Mouse (Mus musculus) midbrain, embryonic 16.5 days (tissue): ENCODE data around the gene Ercc5. TPM values are rescaled to one million over a fixed set of nuclear protein-coding genes. Genes with fewer than 3 reads are reported as not detected.

Experiments used
- ATAC-seq: fragments of 200-750 bp; cut with Nextera tagmentation; 2 replicates; pipeline ENCODE4 v1.8.0; 2017; ENCODE audit warnings: moderate TSS enrichment
- H3K27ac ChIP-seq: fragments of 300-500 bp; sonication (generic); 2 replicates; pipeline ENCODE4 v1.5.1; 2014; ENCODE audit warnings: mild to moderate bottlenecking, low read length, mixed read lengths
- H3K27me3 ChIP-seq: fragments of 300-500 bp; sonication (generic); 2 replicates; pipeline ENCODE4 v1.6.1; 2014; ENCODE audit warnings: low read depth, low read length, mixed read lengths; ENCODE audit not compliant: control insufficient read depth, insufficient read depth
- H3K36me3 ChIP-seq: fragments of 300-500 bp; sonication (generic); 2 replicates; pipeline ENCODE4 v1.6.1; 2014; ENCODE audit warnings: mild to moderate bottlenecking, low read length, moderate library complexity, mixed read lengths; ENCODE audit not compliant: control insufficient read depth, insufficient read depth
- H3K4me1 ChIP-seq: fragments of 300-500 bp; sonication (generic); 2 replicates; pipeline ENCODE4 v1.6.1; 2014; ENCODE audit warnings: mild to moderate bottlenecking, low read length, mixed read lengths; ENCODE audit not compliant: control insufficient read depth, insufficient read depth
- H3K4me2 ChIP-seq: fragments of 300-500 bp; sonication (generic); 2 replicates; pipeline ENCODE4 v1.6.1; 2014; ENCODE audit warnings: mild to moderate bottlenecking, low read length, mixed read lengths
- H3K4me3 ChIP-seq: fragments of 300-500 bp; sonication (generic); 2 replicates; pipeline ENCODE4 v1.5.1; 2014; ENCODE audit warnings: low read depth, mild to moderate bottlenecking, low read length, moderate library complexity, mixed read lengths
- H3K9ac ChIP-seq: fragments of 300-500 bp; sonication (generic); 2 replicates; pipeline ENCODE4 v1.6.1; 2014; ENCODE audit warnings: low read depth, low read length, mixed read lengths
- H3K9me3 ChIP-seq: fragments of 300-500 bp; sonication (generic); replicated peaks from 2 replicates; pipeline ENCODE4 v1.6.1; 2014; ENCODE audit warnings: mild to moderate bottlenecking, low read length, mixed read lengths; ENCODE audit not compliant: control insufficient read depth, poor library complexity, severe bottlenecking
- WGBS: fragments of 180-500 bp; shearing (Covaris S2); extraction: QIAGEN DNeasy Blood & Tissue Kit; methylation state at CpG from one replicate; pipeline ENCODE4 v1.1.7; 2014; 5-methylcytosine and 5-hydroxymethylcytosine counted together
- polyA plus RNA-seq: library from polyadenylated mRNA; unstranded; fragments of >200 nt; fragmentation: Nextera tagmentation; extraction: Ambion mirVana; gene quantifications from 2 replicates; pipeline ENCODE4 v1.2.1, GENCODE M21; 2015

The Ercc5 gene
- polyA plus RNA-seq, 1 experiment from 2014 or later: 28.6 TPM

DNA sequence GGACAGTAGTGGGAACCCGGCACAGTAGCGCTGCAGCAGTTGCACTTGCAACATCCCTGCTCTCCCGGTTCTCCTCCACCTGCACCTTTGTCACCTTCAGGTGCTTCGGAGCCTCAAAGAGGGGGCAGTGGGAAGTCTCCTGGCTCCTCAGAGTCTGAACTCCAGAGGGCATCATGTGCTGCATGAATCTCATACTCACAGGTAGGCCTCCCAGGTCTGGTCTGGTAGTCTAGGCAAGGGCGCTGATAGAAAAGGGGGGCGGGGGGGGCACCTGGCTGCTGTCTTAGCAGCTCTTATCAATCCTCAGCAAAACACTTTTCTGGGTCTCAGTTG lies 27.5 kb upstream of the Ercc5 start:
- Histone ChIP-seq H3K9ac (peak overlapping the region; percentile 81), H3K27me3 (no peaks in the 10 kb centered on the region), H3K27ac (peak overlapping the region; percentile 93), H3K4me2 (peak overlapping the region; percentile 61), H3K4me1 (peaks cover 18% of the 10 kb centered on the region), H3K4me3 (peak overlapping the region; percentile 55), H3K36me3 (no peaks in the 10 kb centered on the region; the same call in 1 of the 2 replicates), H3K9me3 (no peaks in the 10 kb centered on the region)
- peak; percentile 31 for ATAC-seq
- 5% methylated on average over 6 of the region's 6 CpGs for WGBS

DNA sequence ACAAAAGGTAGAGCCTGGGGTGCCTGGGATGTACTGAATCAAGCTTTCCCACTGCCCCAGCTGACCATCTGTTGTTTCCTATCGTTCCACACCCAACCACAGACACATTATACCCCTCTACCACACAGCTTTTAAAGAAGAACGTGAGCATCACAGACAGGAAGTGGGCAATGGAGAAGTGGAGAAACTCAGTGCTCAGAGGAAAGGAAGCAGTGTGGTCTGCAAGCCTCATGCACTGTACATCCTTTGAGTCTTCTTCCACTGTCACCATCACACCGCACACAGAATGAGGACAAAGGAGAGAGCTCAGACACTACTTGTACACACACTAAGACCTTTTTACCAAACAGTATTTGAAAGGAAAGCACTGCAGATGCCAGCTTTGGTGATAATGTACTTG lies 25.3 kb upstream of the Ercc5 start:
- Histone ChIP-seq H3K4me2 (no peak overlapping the region), H3K27ac (no peak overlapping the region), H3K9me3 (no peaks in the 10 kb centered on the region), H3K9ac (no peak overlapping the region), H3K36me3 (peaks cover 5% of the 10 kb centered on the region), H3K4me3 (no peak overlapping the region), H3K4me1 (peaks cover 18% of the 10 kb centered on the region), H3K27me3 (no peaks in the 10 kb centered on the region)
- no peak for ATAC-seq
- WGBS: 76% methylated on average over 3 of the region's 3 CpGs

DNA sequence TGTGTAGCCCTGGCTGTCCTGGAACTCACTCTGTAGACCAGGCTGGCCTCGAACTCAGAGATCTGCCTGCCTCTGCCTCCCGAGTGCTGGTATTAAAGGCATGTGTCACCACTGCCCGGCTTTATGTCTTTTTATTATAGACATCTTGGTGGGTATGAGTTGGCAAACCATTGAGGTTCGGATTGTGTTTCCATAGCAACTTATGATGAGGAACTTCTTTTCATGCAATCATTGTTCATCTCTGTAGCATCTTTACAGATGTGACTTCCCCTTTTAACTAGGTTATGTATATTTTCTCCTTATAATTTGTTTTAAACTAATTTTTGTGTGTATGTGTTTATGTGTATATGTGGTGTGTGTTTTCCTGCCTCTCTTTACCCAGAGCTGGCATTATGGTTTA lies 22.0 kb upstream of the Ercc5 start:
- no peak overlapping the region for H3K4me3 ChIP-seq
- H3K9ac ChIP-seq: no peak overlapping the region
- no peak overlapping the region for H3K27ac ChIP-seq
- 93% methylated on average over 4 of the region's 4 CpGs for WGBS
- H3K36me3 ChIP-seq: peaks cover 14% of the 10 kb centered on the region
- H3K4me1 ChIP-seq: peaks cover 13% of the 10 kb centered on the region
- H3K4me2 ChIP-seq: no peak overlapping the region
- no peaks in the 10 kb centered on the region for H3K27me3 ChIP-seq
- H3K9me3 ChIP-seq: no peaks in the 10 kb centered on the region
- ATAC-seq: no peak

DNA sequence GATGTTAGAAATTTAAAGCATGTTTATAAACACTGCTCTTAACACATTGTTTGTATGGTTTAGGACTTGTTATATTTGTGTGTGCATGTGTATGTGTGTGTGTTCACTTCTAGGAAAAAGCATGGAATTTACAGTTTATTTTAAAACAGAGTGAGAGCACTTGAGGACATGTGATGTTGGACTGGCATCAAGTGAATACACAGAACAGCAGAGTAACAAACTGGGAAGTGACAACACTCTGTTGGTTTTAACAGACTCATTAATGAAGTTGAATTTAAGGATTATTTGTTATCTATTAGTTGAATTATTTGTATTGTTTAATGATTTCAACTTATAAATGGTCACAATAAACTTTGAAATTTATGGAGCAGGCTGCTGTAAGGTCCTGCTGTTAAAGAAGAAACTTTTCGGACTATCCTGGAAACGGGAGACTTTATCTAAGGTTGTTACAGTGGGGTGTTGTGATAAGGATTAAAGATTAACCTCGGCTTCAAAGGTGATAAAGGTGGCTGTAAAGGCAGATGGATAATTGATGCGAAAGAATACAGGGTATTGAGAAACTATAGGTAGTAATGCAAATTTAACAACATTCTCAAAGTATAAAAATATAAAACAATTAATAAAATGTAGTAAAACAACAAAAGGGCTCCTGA lies 17.5 kb upstream of the Ercc5 start:
- Histone ChIP-seq H3K4me3 (no peak overlapping the region), H3K27me3 (no peaks in the 10 kb centered on the region), H3K9me3 (no peaks in the 10 kb centered on the region), H3K9ac (no peak overlapping the region), H3K27ac (no peak overlapping the region), H3K36me3 (peaks cover 26% of the 10 kb centered on the region; the same call in 1 of the 2 replicates), H3K4me2 (no peak overlapping the region), H3K4me1 (no peaks in the 10 kb centered on the region)
- ATAC-seq: no peak
- WGBS: 90% methylated on average over 4 of the region's 4 CpGs

DNA sequence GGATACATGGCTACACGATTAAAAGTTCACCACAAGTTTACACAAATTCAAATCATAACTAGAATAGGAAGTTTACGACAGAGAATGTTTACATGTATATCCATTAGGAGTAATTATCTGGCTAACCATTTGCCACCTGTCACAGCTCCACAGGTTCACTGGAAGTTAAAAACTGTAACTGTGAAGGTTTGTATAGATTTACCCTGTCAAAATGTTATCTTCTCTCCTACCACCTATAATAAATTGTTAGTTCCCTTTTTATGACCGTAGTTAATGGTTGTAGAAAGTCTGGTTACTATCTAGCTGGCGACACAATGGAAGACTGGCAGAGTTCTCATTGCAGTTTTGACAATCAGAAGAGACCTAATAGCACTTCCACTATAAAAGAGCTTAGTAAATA lies 7.3 kb upstream of the Ercc5 start:
- 93% methylated on average over 4 of the region's 4 CpGs for WGBS
- peaks cover 35% of the 10 kb centered on the region for H3K36me3 ChIP-seq

DNA sequence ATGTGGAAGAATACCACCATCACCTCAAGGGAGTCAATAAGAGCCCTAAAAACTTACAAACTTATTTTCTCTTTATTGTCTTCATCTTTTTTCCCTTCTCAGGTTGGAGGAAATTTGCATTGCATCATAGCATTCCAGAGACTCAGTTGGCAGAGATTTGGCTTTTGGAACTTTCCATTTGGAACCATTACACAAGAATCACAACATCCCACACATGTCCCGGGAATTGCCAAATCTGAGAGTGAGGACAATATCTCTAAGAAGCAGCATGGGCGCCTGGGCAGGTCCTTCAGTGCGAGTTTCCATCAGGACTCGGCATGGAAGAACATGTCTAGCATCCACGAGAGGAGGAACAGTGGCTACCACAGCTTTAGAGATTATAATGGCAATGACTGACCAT lies 4.8 kb upstream of the Ercc5 start:
- Histone ChIP-seq H3K9me3 (no peaks in the 10 kb centered on the region), H3K27ac (no peak overlapping the region), H3K27me3 (no peaks in the 10 kb centered on the region), H3K9ac (no peak overlapping the region), H3K4me3 (no peak overlapping the region), H3K36me3 (peaks cover 27% of the 10 kb centered on the region), H3K4me1 (peaks cover 5% of the 10 kb centered on the region), H3K4me2 (no peak overlapping the region)
- ATAC-seq: no peak
- WGBS: 93% methylated on average over 5 of the region's 5 CpGs

More for the DNA sequence above, 7.3 kb upstream of the Ercc5 start:
- no peak overlapping the region for H3K9ac ChIP-seq
- no peak overlapping the region for H3K4me3 ChIP-seq
- H3K4me1 ChIP-seq: no peaks in the 10 kb centered on the region
- no peak overlapping the region for H3K4me2 ChIP-seq
- no peaks in the 10 kb centered on the region for H3K9me3 ChIP-seq
- no peak overlapping the region for H3K27ac ChIP-seq
- no peak for ATAC-seq
- no peaks in the 10 kb centered on the region for H3K27me3 ChIP-seq

DNA sequence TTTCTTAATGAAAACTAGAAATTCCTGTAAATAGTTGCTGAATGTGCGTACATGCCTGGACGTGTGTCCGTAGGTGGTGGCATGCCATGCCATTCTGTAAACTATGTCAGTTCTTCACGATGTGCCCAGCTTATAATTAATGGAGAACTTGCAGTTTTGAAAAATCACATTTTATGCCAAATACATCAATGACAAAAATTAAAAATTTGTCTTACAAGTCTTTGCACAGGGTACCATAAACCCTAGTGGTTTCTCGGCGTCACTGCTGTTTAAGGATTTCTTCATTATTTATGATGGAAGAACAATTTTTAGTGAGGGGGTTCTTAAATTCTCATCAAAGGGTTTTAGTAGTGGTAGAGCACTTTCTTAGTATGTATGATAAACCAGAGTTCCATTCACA lies 1.2 kb downstream of the Ercc5 start:
- ATAC-seq: no peak
- H3K27ac ChIP-seq: peak overlapping the region; percentile 97
- H3K36me3 ChIP-seq: peaks cover 6% of the 10 kb centered on the region
- no peaks in the 10 kb centered on the region for H3K9me3 ChIP-seq
- peaks cover 13% of the 10 kb centered on the region for H3K4me1 ChIP-seq
- peak overlapping the region; percentile 82 for H3K4me2 ChIP-seq
- no peaks in the 10 kb centered on the region for H3K27me3 ChIP-seq
- peak overlapping the region; percentile 96 for H3K9ac ChIP-seq
- H3K4me3 ChIP-seq: peak overlapping the region; percentile 95
- 25% methylated on average over 6 of the region's 6 CpGs for WGBS

DNA sequence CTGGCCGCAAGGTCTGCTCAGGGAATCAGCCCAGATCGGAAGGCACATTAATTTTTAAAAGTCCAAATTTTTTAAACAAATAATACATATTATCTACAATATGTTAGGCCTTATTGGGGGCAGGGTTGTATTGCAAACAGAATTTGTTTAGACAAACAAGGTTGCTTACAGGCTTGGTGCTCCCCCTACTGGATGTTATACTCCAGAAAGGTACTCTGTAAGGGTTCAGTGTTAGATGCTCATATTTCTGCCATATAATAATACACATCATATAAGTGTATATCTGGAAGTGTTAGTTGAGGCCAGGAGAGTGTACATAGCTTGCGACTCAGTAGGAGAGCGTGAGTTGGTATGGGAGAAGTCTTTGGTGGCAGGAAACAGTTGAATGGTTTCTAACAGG lies 7.7 kb downstream of the Ercc5 start:
- Histone ChIP-seq H3K4me2 (no peak overlapping the region), H3K27ac (no peak overlapping the region), H3K27me3 (no peaks in the 10 kb centered on the region), H3K36me3 (peaks cover 19% of the 10 kb centered on the region), H3K4me3 (no peak overlapping the region), H3K9me3 (no peaks in the 10 kb centered on the region), H3K4me1 (no peaks in the 10 kb centered on the region), H3K9ac (no peak overlapping the region)
- ATAC-seq: no peak
- WGBS: 97% methylated on average over 4 of the region's 4 CpGs

DNA sequence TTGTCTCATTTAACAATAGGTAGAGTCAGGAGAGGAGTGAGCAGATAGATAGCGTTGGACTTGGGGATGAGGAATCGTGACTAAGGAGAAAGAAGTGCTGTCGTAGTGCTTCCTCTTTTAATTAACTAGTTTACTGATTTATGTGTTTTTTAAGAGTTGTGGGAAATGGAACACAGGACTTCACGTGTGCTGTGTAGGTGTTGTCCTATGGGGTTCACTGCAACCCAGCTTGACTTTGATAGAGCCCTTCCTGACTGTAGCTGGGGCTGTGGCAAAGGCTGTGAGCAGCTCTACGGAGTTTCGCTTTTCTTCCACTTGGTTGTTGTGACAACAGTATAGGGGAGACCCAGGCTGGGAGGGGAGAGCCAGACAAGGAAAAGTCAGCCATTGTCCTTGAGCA lies 10.8 kb downstream of the Ercc5 start:
- H3K4me1 ChIP-seq: no peaks in the 10 kb centered on the region
- peaks cover 42% of the 10 kb centered on the region for H3K36me3 ChIP-seq
- ATAC-seq: no peak
- no peaks in the 10 kb centered on the region for H3K9me3 ChIP-seq
- no peak overlapping the region for H3K9ac ChIP-seq
- no peak overlapping the region for H3K27ac ChIP-seq
- 90% methylated on average over 6 of the region's 6 CpGs for WGBS
- H3K27me3 ChIP-seq: no peaks in the 10 kb centered on the region
- H3K4me2 ChIP-seq: no peak overlapping the region
- no peak overlapping the region for H3K4me3 ChIP-seq
